Mouse (Mus musculus): ENCODE data around the gene Il1r2. TPM values are rescaled to one million over a fixed set of nuclear protein-coding genes. Genes with fewer than 3 reads are reported as not detected.

Gene Il1r2
- polyA plus RNA-seq, 1 experiment: not detected

GRCm38 (mm10) chr1:40109736-40110135, 35.9 kb downstream of the Il1r2 start:
- TF ChIP-seq CTCF (IDR thresholded peaks at IDR 0.05; ENCODE audit: insufficient read depth, low read depth, low read length): no peak
- Histone ChIP-seq H3K27ac (ENCODE audit: insufficient read depth, low read depth, low read length) (no peak overlapping the region), H3K4me3 (ENCODE audit: insufficient read depth, low read depth, low read length) (no peak overlapping the region), H3K4me1 (ENCODE audit: control insufficient read depth, insufficient read depth, low read length) (no peaks in the 10 kb centered on the region)
- 79% methylated on average over 6 of the region's 6 CpGs for WGBS

GRCm38 (mm10) chr1:40115271-40115670, 41.4 kb downstream of the Il1r2 start:
- WGBS: 39% methylated on average over 8 of the region's 8 CpGs
- Histone ChIP-seq H3K4me3 (ENCODE audit: insufficient read depth, low read depth, low read length) (no peak overlapping the region), H3K27ac (ENCODE audit: insufficient read depth, low read depth, low read length) (no peak overlapping the region), H3K4me1 (ENCODE audit: control insufficient read depth, insufficient read depth, low read length) (no peaks in the 10 kb centered on the region)
- TF ChIP-seq POLR2A (IDR thresholded peaks at IDR 0.05; ENCODE audit: insufficient read depth, low read depth, low read length): no peak
- no peak for TF ChIP-seq CTCF (IDR thresholded peaks at IDR 0.05; ENCODE audit: insufficient read depth, low read depth, low read length)

GRCm38 (mm10) chr1:40116422-40116821, 42.5 kb downstream of the Il1r2 start:
- WGBS: 7% methylated on average over 8 of the region's 8 CpGs
- no peak overlapping the region for H3K4me3 ChIP-seq (ENCODE audit: insufficient read depth, low read depth, low read length)
- TF ChIP-seq POLR2A (IDR thresholded peaks at IDR 0.05; ENCODE audit: insufficient read depth, low read depth, low read length): no peak
- peak; percentile 52; the same call in 1 of the 2 replicates for TF ChIP-seq CTCF (IDR thresholded peaks at IDR 0.05; ENCODE audit: insufficient read depth, low read depth, low read length)
- no peaks in the 10 kb centered on the region for H3K4me1 ChIP-seq (ENCODE audit: control insufficient read depth, insufficient read depth, low read length)
- H3K27ac ChIP-seq (ENCODE audit: insufficient read depth, low read depth, low read length): no peak overlapping the region

- Histone ChIP-seq H3K4me3 (ENCODE audit: insufficient read depth, low read depth, low read length) (no peak overlapping the region), H3K4me1 (ENCODE audit: control insufficient read depth, insufficient read depth, low read length) (no peaks in the 10 kb centered on the region), H3K27ac (ENCODE audit: insufficient read depth, low read depth, low read length) (no peak overlapping the region)
- TF ChIP-seq POLR2A (IDR thresholded peaks at IDR 0.05; ENCODE audit: insufficient read depth, low read depth, low read length) (no peak), CTCF (IDR thresholded peaks at IDR 0.05; ENCODE audit: insufficient read depth, low read depth, low read length) (no peak)
- WGBS: 47% methylated on average over 10 of the region's 10 CpGs
These were observed 43.7 kb downstream of the Il1r2 start for GRCm38 (mm10) chr1:40117565-40117964.

- WGBS: 86% methylated on average over 4 of the region's 4 CpGs
- Histone ChIP-seq H3K4me1 (ENCODE audit: control insufficient read depth, insufficient read depth, low read length) (no peaks in the 10 kb centered on the region), H3K27ac (ENCODE audit: insufficient read depth, low read depth, low read length) (no peak overlapping the region), H3K4me3 (ENCODE audit: insufficient read depth, low read depth, low read length) (no peak overlapping the region)
- no peak for TF ChIP-seq CTCF (IDR thresholded peaks at IDR 0.05; ENCODE audit: insufficient read depth, low read depth, low read length)
- no peak for TF ChIP-seq POLR2A (IDR thresholded peaks at IDR 0.05; ENCODE audit: insufficient read depth, low read depth, low read length)
These were observed 50.4 kb downstream of the Il1r2 start for GRCm38 (mm10) chr1:40124237-40124636.

GRCm38 (mm10) chr1:40128481-40128880, 54.6 kb downstream of the Il1r2 start:
- WGBS: 88% methylated on average over 4 of the region's 4 CpGs

GRCm38 (mm10) chr1:40129321-40129720, 55.4 kb downstream of the Il1r2 start:
- Histone ChIP-seq H3K4me3 (ENCODE audit: insufficient read depth, low read depth, low read length) (no peak overlapping the region), H3K27ac (ENCODE audit: insufficient read depth, low read depth, low read length) (no peak overlapping the region), H3K4me1 (ENCODE audit: control insufficient read depth, insufficient read depth, low read length) (no peaks in the 10 kb centered on the region)
- 69% methylated on average over 2 of the region's 2 CpGs for WGBS
- TF ChIP-seq POLR2A (IDR thresholded peaks at IDR 0.05; ENCODE audit: insufficient read depth, low read depth, low read length) (no peak), CTCF (IDR thresholded peaks at IDR 0.05; ENCODE audit: insufficient read depth, low read depth, low read length) (no peak)

More at GRCm38 (mm10) chr1:40128481-40128880, 54.6 kb downstream of the Il1r2 start:
- Histone ChIP-seq H3K4me1 (ENCODE audit: control insufficient read depth, insufficient read depth, low read length) (no peaks in the 10 kb centered on the region), H3K27ac (ENCODE audit: insufficient read depth, low read depth, low read length) (no peak overlapping the region), H3K4me3 (ENCODE audit: insufficient read depth, low read depth, low read length) (no peak overlapping the region)
- TF ChIP-seq POLR2A (IDR thresholded peaks at IDR 0.05; ENCODE audit: insufficient read depth, low read depth, low read length): no peak
- no peak for TF ChIP-seq CTCF (IDR thresholded peaks at IDR 0.05; ENCODE audit: insufficient read depth, low read depth, low read length)

GRCm38 (mm10) chr1:40131631-40132030, 57.8 kb downstream of the Il1r2 start:
- no peak for TF ChIP-seq CTCF (IDR thresholded peaks at IDR 0.05; ENCODE audit: insufficient read depth, low read depth, low read length)
- no peak for TF ChIP-seq POLR2A (IDR thresholded peaks at IDR 0.05; ENCODE audit: insufficient read depth, low read depth, low read length)
- Histone ChIP-seq H3K4me1 (ENCODE audit: control insufficient read depth, insufficient read depth, low read length) (no peaks in the 10 kb centered on the region), H3K27ac (ENCODE audit: insufficient read depth, low read depth, low read length) (no peak overlapping the region), H3K4me3 (ENCODE audit: insufficient read depth, low read depth, low read length) (no peak overlapping the region)
- WGBS: 44% methylated on average over 1 of the region's 1 CpGs

GRCm38 (mm10) chr1:40132721-40133120, 58.8 kb downstream of the Il1r2 start:
- TF ChIP-seq CTCF (IDR thresholded peaks at IDR 0.05; ENCODE audit: insufficient read depth, low read depth, low read length) (no peak), POLR2A (IDR thresholded peaks at IDR 0.05; ENCODE audit: insufficient read depth, low read depth, low read length) (no peak)
- 89% methylated on average over 4 of the region's 4 CpGs for WGBS
- no peak overlapping the region for H3K27ac ChIP-seq (ENCODE audit: insufficient read depth, low read depth, low read length)

GRCm38 (mm10) chr1:40133567-40133966, 59.7 kb downstream of the Il1r2 start:
- no peaks in the 10 kb centered on the region for H3K4me1 ChIP-seq (ENCODE audit: control insufficient read depth, insufficient read depth, low read length)
- TF ChIP-seq CTCF (IDR thresholded peaks at IDR 0.05; ENCODE audit: insufficient read depth, low read depth, low read length) (no peak), POLR2A (IDR thresholded peaks at IDR 0.05; ENCODE audit: insufficient read depth, low read depth, low read length) (no peak)
- WGBS: 79% methylated on average over 3 of the region's 3 CpGs
- no peak overlapping the region for H3K4me3 ChIP-seq (ENCODE audit: insufficient read depth, low read depth, low read length)
- no peak overlapping the region for H3K27ac ChIP-seq (ENCODE audit: insufficient read depth, low read depth, low read length)

More at GRCm38 (mm10) chr1:40132721-40133120, 58.8 kb downstream of the Il1r2 start:
- no peaks in the 10 kb centered on the region for H3K4me1 ChIP-seq (ENCODE audit: control insufficient read depth, insufficient read depth, low read length)
- no peak overlapping the region for H3K4me3 ChIP-seq (ENCODE audit: insufficient read depth, low read depth, low read length)
